Mouse (Mus musculus) NIH3T3 (cell line): ENCODE results near the gene Sar1b.
A peak's percentile ranks its signal among the peaks of the same experiment; 100 is the strongest.
"Not testable (repeated sequence)": the region's sequence is repeated elsewhere in the genome, so short reads cannot be mapped to it uniquely, and the experiment has no call there.

ENCODE experiments used
- DNase-seq: peaks from one replicate; pipeline ENCODE4 v3.0.0-alpha.2; 2012; ENCODE audit warnings: low read depth

The Sar1b gene

GRCm38 (mm10) chr11:51763213-51763907, at the start of gene Sar1b, which contains the start of gene Sec24a:
Gene Sar1b, plus strand, starts transcription at chr11:51763687.
Gene Sec24a, minus strand, starts transcription at chr11:51763634.
- DNase-seq: peak; percentile 91

DNA sequence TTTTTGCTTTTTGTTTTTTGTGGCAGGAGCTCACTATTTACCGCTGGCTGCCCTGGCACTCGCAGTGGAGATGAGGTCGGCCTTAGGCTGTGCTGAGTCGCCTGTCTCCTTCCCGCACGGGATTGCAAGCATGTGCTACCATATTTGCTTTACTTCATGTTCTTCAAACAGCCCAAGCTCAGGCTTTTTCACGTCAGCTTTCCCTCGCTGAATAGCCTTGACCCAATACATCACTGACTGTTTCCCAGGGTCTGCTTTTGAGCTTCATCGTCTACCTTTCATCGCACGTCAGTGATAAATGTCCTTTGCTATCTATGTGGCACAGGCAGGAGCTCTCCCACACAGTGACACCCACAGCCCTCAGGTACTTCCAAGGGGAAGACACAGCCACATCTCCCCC, 42.4 kb upstream of the Sar1b start:
- DNase-seq: no peak

GRCm38 (mm10) chr11:51732883-51733282, 30.6 kb upstream of the Sar1b start:
- DNase-seq: no peak

GRCm38 (mm10) chr11:51734218-51734617, 29.3 kb upstream of the Sar1b start:
- DNase-seq: not testable (repeated sequence)

DNA sequence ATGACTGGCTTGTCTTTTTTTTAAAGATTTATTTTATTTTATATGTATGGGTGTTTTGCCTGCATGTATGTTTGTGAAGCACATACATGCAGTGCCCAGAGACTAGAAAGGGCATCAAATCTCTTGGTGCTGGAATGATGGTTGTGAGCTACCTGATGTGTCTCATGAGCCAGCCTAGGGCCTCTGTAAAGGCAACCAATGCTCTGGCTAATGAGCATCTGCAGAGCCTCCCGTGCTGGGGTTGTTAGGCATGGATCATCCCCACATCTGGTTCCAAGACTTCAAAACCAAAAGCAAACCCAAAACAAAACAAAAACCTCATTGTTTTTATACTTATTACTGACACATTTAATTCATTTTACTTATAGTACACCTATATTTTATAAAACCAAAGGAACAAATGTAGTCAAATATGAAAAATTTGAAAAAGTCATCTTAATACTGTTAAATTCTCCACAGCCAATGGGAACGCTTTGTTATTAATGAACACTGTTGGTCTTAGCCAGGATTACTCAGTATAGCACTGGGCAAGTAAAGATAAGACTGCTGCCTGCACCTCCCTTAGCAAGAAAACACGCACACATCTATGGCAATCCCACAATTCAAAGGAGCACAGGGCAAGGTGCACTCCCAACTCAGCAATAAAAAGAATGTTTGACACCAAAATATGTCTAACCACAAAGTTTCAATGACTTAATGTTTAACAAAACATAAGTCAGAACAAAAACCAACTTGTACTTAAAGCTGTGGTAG, 24.7 kb upstream of the Sar1b start:
- no peak for DNase-seq

DNA sequence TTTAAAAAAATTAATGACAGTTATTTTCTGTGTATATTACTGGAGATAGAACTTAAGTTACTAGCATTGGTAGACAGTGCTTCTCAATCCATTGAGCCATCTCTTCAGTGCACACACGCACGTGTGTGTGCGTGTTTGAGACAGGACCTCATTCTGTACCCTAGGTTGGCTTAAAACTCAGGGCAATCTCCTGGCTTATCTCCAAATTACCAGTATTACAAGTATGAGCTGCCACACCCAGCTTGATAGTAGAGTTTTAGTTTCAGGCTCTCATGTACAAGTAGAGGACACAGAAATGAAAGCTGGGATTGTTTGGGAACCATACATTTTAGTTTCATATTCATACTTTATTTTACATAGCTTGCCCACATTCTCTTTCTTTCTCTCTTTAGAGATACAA, 22.8 kb upstream of the Sar1b start:
- no peak for DNase-seq

- DNase-seq: no peak
Measured at GRCm38 (mm10) chr11:51746096-51746495, 17.4 kb upstream of the Sar1b start.

- not testable (repeated sequence) for DNase-seq
Measured at GRCm38 (mm10) chr11:51751623-51752225, 11.8 kb upstream of the Sar1b start.

GRCm38 (mm10) chr11:51755621-51756311, 7.7 kb upstream of the Sar1b start:
- peak; percentile 13 for DNase-seq

DNA sequence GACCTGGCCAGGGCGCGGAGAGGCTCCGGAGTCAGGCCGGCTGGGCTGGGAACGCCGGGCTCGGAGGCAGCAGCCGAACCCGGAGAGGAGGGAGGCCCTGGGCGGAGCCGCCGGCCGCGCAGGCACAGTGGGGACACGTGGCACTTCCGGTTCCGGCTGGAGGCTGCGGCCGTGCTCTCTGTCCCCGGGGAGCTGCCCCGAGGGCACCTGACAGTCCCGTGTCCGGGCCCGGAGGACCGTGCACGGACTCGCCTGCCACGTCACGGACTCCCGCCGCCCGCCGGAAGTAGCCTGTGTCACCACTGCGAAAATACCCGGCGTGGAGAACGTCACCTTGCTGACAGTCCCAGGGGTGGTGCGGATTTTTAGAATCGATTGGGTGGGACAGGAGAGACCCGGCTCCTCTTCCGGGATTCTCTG, 7.1 kb upstream of the Sar1b start:
- peak; percentile 94 for DNase-seq

DNA sequence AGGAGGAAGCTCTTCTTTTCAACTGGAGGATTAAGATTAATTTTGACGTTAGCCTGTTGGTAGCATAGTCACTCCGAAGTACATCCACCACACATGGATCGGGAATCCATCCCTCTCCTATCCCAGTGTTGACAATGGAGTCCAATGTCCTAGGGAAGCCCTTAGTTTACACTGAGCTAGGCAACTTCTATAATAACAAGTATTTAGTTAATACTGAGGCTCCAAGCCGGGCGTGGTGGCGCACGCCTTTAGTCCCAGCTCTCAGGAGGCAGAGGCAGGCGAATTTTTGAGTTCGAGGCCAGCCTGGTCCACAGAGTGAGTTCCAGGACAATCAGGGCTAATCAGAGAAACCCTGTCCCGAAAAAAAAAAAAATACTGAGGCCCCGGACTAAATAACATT, 6.5 kb upstream of the Sar1b start:
- no peak for DNase-seq

DNA sequence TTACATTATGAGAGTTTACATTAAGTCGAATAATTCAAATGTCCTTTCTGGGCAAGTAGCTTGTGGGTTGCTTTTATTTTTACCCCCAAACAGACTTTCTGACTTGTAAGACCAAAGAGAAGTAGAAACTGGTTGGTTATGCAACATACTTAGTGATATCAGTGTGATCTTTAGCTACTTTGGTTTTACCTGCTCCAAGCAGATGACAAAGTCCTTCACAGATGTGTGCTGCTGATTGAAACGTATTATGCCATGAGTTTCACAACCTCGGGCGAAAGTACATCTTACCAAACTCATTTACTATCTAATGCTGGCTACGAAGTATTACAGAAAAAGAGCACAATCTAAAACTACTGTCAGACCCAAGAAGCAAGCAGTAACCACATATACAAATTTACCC, 5.9 kb upstream of the Sar1b start:
- DNase-seq: no peak

DNA sequence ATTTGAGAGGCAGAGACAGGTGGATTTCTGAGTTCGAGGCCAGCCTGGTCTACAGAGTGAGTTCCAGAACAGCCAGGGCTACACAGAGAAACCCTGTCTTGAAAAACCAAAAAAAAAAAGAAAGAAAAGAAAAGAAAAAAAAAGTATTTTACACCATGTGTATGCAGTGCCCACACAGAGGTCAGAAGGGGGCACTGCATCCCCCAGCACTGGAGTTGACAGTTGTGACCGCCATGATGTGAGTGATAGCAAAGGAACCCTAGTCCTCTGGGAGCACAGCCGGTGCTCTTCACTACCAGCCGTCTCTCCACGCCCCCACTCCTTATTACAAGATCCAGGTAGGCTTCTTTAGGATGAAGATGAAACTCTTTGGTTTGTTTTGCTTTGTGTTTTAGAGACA, 5.3 kb upstream of the Sar1b start:
- not testable (repeated sequence) for DNase-seq

DNA sequence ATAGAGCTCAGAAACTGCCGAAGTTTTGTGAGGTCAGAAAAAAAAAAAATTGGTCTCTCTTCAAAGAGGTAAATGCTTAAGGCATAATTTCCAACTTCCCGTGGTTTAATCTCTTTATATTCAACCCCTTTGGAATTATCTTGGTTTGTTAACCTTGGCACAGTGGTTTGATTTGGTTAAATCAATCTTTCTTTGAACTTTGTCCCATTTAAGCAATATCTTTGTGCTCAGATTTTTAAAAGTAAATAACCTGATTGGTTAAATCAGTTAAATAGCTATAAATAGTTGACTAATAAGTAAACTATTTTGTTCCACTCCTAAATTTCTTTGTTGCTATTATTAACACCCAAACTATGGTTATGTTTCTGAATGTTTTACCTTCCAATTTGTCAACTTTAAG, 4.2 kb upstream of the Sar1b start:
- DNase-seq: no peak

DNA sequence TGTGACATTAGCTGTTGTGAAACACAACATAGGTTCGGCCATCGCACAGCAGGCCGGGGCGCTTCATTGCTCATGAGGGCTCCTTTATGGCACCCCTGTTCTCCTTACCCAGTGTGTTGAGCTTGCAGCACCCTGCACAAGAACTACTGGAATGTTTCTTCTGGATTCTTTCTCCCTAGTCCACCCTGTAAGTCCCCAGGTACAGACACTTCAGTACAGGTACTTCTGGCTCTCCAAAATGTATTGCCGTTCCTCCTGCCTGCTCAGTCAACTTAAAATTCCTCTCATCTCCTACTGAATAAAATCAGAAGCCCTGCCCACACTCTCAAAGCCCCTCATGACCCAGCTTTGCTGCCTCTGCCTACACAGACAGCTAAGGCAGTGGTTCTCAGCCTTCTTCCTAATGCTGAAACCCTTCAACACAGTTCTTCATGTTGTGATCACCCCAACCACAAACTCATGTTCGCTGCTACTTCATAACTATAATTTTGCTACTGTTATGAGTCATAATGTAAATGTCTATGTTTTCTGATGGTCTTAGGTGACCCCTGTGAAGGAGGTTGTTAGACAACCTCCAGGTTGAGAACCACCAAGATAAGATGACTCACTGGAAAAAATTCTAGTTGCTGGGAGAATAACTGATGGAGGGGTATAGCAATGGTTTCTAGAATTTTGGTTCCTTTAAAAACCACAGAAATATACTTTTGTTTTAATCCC, 3.4 kb upstream of the Sar1b start:
- DNase-seq: no peak

DNA sequence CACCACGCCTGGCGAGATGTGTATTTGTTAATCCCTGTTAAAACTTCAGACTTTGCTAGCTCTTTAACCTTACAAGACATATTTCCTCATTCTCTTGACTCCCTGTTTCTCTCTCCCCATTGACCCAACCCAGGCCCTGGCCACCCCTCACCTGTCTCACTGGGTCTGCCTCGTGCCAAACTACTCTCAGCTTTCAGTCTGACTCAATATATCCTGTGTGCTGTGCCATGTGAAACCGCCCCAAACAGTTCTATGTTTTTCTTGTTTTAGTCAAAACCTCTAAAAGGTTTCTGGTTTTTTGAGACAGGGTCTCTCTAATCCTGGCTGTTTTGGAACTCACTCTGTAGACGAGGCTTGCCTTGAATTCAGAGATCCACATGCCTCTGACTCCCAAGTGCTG, 2.2 kb upstream of the Sar1b start:
- no peak for DNase-seq

DNA sequence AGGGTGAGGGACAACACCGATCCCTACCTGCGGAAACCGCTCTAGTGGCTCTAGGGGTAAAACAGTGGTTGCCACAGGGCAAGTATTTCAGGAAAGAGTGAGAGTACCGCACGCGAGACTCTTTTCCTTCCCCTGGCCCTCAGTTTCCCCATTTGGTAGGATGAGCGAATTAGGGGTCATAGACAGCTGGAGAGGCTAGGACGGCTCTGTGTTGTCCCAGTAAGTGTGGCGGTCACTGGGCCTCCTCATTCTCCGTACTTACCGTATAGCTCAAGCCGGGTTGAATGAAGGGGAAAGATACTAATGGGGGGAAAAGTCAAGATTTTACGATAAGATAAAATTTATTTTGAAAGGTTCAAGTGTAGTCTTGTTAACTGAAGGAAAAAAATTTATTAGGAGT, 468 bp downstream of the Sar1b start:
- DNase-seq: no peak

- peak; percentile 58 for DNase-seq
Measured at GRCm38 (mm10) chr11:51764816-51765215, 1.3 kb downstream of the Sar1b start.

- no peak for DNase-seq
Measured at GRCm38 (mm10) chr11:51767579-51768220, 4.2 kb downstream of the Sar1b start.

DNA sequence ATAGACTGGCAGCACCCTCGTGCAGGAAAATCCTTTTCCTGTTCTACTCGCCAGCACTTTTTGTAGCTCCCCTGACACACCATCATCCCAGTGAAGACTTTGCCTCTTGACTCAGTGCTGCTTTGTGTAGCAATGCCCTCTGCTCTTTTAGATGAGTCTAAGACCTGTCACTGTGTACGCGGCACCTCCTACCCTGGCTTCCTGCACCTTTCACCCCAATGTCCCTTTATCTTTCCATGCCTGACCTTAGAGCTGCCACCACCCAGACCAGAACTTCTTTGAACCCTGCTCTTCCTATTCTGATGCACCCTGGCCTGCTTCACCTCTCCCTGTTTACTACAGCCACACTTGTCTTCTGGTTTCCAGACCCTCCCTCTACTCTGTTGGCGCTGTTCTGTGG, 4.8 kb downstream of the Sar1b start:
- DNase-seq: no peak

- DNase-seq: no peak
Measured at GRCm38 (mm10) chr11:51775507-51775906, 12.0 kb downstream of the Sar1b start.
